Mouse (Mus musculus) C2C12 (cell line): ENCODE results near the gene Lipt1.

ENCODE experiments used
- CEBPB ChIP-seq: IDR thresholded peaks from one replicate; pipeline ENCODE4 v1.6.1; 2011; ENCODE audit warnings: low read depth, mild to moderate bottlenecking, control low read depth, moderate library complexity
- CTCF ChIP-seq: IDR thresholded peaks from one replicate; pipeline ENCODE4 v1.5.1; 2011; ENCODE audit not compliant: control insufficient read depth, insufficient read depth, insufficient read length
- MAX ChIP-seq: IDR thresholded peaks from one replicate; pipeline ENCODE4 v1.6.1; 2011; ENCODE audit warnings: mild to moderate bottlenecking, control low read depth
- MYOD1 ChIP-seq: IDR thresholded peaks from one replicate; pipeline ENCODE4 v1.6.1; 2011; ENCODE audit warnings: low read depth; ENCODE audit not compliant: control insufficient read depth, insufficient read length
- USF1 ChIP-seq: IDR thresholded peaks from one replicate; pipeline ENCODE4 v1.6.1; 2011; ENCODE audit warnings: low read depth, mild to moderate bottlenecking, control low read depth, moderate library complexity

- TF ChIP-seq CTCF (no peak), MAX (no peak), MYOD1 (no peak), CEBPB (no peak), USF1 (no peak)
These were observed 41.2 kb downstream of the Lipt1 start for GRCm38 (mm10) chr1:37912751-37913150.
